In the genomic region with DNA sequence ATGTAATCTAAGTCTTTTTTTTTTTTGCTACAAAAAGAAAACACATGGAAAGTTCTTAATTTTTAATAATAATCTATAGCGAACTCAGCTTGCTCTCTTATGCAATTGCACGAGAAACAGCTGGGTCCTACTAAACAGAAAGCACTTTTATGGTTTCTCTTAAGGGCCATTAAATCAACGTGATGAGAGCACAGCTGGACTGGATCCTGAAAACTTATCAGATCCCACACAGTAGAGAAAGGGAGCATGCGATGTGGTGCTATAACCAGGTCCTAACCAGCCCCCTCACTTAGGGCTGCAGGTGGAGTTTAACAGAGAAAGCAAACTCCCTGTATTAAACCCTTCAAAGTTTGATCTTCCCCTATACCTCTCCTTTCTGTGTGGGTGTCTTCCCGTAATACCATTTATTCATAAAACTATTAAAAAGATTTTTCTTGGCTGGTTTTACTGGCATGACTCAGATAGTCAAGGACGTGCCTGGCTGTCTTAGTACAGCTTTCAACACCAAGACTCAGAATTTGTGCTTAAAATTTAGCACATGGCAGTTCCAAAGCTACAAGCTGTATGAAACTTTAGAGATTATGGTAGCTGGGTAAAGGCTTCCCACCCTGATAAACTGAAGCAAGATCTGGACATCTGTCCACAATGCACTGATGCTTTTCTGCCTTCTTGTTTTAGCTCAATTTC, we compare ENCODE assay signal across 16 mouse cellular contexts.
DNase-seq lines count a peak whose midpoint lies in the region; ATAC-seq and TF ChIP-seq lines count a peak whose summit lies in the region.
"Had no signal": no experiment of that assay in that cellular context is flagged by ENCODE, and none has a peak within 500 bp of the region (broad histone marks: within the 10 kb centered on the region; RNA-seq: fewer than 3 reads in every experiment).

No protein-coding gene starts in this region.

- no peaks in the 10 kb centered on the region for H3K36me3 ChIP-seq in limb, embryonic 14.5 days (ENCODE audit: control insufficient read depth, insufficient read depth, low read length)
- H3K36me3 ChIP-seq in midbrain, embryonic 13.5 days, result no peaks in the 10 kb centered on the region
- H3K36me3 ChIP-seq: heart, embryonic 13.5 days had no signal

- no peaks in the 10 kb centered on the region for H3K27me3 ChIP-seq in limb, embryonic 14.5 days (ENCODE audit: control insufficient read depth, insufficient read depth, low read length)
- no peaks in the 10 kb centered on the region for H3K27me3 ChIP-seq in midbrain, embryonic 13.5 days
- H3K27me3 ChIP-seq: heart, embryonic 13.5 days; megakaryocyte, embryonic 14.5 days had no signal

- TF ChIP-seq POLR2A in limb, embryonic 14.5 days (IDR thresholded peaks at IDR 0.05; ENCODE audit: borderline replicate concordance, extremely low read depth, insufficient read depth, insufficient read length), result no peak

- intact Hi-C loops in heart, postnatal 25 days (cut with DNase I), result no loop called here

- H3K9me3 ChIP-seq in limb, embryonic 14.5 days (ENCODE audit: control insufficient read depth, low read length), result no peaks in the 10 kb centered on the region
- H3K9me3 ChIP-seq in midbrain, embryonic 13.5 days, result no peaks in the 10 kb centered on the region
- H3K9me3 ChIP-seq: heart, embryonic 13.5 days; megakaryocyte, embryonic 14.5 days had no signal

- DNase-seq in heart, adult 11 months, result peak; percentile 77
- no peak for DNase-seq in heart, postnatal 25 days (ENCODE audit: low spot score)
- peak; percentile 18 for DNase-seq in kidney, postnatal 10 days
- no peak for DNase-seq in kidney, adult 18-20 months
- peak; percentile 24 for DNase-seq in brain, adult 2 months (ENCODE audit: low read depth, low spot score)
- DNase-seq in limb, embryonic 14.5 days (ENCODE audit: low spot score), result peak; percentile 11
- DNase-seq: cerebellum, adult 11-12 months; left cerebral cortex, postnatal 4 days; liver, postnatal 0 days; right cerebral cortex, postnatal 14 days; thymus, postnatal 25 days had no signal

- WGBS in limb, embryonic 14.5 days, result 43% methylated on average over 6 of the region's 6 CpGs
- WGBS in midbrain, embryonic 13.5 days, result 87% methylated on average over 6 of the region's 6 CpGs

- no peak overlapping the region for H3K27ac ChIP-seq in limb, embryonic 14.5 days (replicated peaks; ENCODE audit: low read depth, low read length)
- no peak overlapping the region for H3K27ac ChIP-seq in midbrain, embryonic 13.5 days
- H3K27ac ChIP-seq: heart, embryonic 13.5 days; hindbrain, postnatal 0 days had no signal

- no peaks in the 10 kb centered on the region for H3K4me1 ChIP-seq in limb, embryonic 14.5 days (ENCODE audit: control insufficient read depth, insufficient read depth, low read length)
- H3K4me1 ChIP-seq in midbrain, embryonic 13.5 days (replicated peaks), result no peaks in the 10 kb centered on the region
- H3K4me1 ChIP-seq: heart, embryonic 13.5 days; megakaryocyte, embryonic 14.5 days had no signal

- no peak overlapping the region for H3K9ac ChIP-seq in limb, embryonic 14.5 days (ENCODE audit: low read depth, low read length, severe bottlenecking)
- no peak overlapping the region for H3K9ac ChIP-seq in midbrain, embryonic 13.5 days (replicated peaks)
- H3K9ac ChIP-seq: heart, embryonic 13.5 days; liver, postnatal 0 days had no signal

- ATAC-seq in limb, embryonic 14.5 days (ENCODE audit: low FRiP score, low read depth), result no peak
- ATAC-seq in midbrain, embryonic 13.5 days, result no peak
- ATAC-seq: CD4-positive, CD25-positive, alpha-beta regulatory T cell, adult 4 months; hindbrain, postnatal 0 days; liver, postnatal 0 days had no signal

- no peak overlapping the region for H3K4me3 ChIP-seq in limb, embryonic 14.5 days (replicated peaks; ENCODE audit: low read length)
- H3K4me3 ChIP-seq in midbrain, embryonic 13.5 days (replicated peaks), result no peak overlapping the region
- H3K4me3 ChIP-seq: heart, embryonic 13.5 days; megakaryocyte, embryonic 14.5 days had no signal

- no peak overlapping the region for H3K4me2 ChIP-seq in limb, embryonic 14.5 days (replicated peaks; ENCODE audit: low read depth, low read length, severe bottlenecking)
- no peak overlapping the region for H3K4me2 ChIP-seq in midbrain, embryonic 13.5 days (replicated peaks)
- H3K4me2 ChIP-seq: heart, embryonic 13.5 days had no signal

Comparison
In these comparisons a context has a peak if more than half of its experiments do, and no peak if none do; other contexts are left out.
1. DNase-seq: peak in heart, adult 11 months (single experiment), kidney, postnatal 10 days (single experiment), brain, adult 2 months (single experiment) and limb, embryonic 14.5 days (single experiment); none in heart, postnatal 25 days (single experiment) and kidney, adult 18-20 months (single experiment).